Mouse (Mus musculus): ENCODE data around the gene Osbpl3. TPM values are rescaled to one million over a fixed set of nuclear protein-coding genes. Genes with fewer than 3 reads are reported as not detected.
A peak's percentile ranks its signal among the peaks of the same experiment; 100 is the strongest.

The Osbpl3 gene
- total and polyA plus RNA-seq, 3 experiments, result 12.8 to 26.5 (median 25.4) TPM

DNA sequence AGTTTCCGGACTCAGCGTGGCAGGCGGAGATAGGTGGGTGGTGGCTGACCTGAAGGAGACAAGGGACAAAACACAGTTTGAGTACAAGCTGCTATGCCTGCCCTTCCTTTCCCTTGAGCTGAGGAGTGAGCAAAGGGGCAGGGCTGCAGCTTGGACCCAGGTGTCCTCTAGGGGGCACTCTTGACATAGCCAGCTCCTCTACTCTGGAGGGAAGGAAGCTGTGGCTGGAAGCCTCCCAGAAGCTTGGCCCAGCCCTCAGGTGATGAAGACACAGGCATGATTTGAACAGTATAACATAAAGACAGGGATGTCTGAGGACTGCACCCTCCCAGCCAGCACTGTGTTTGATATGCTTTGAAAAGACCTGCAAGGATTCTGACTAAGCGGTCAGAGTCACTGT is 143.4 kb downstream of the Osbpl3 start:
- peak; percentile 80; the same call in 1 of the 2 replicates for TF ChIP-seq EP300 (IDR thresholded peaks at IDR 0.05; ENCODE audit: insufficient read depth, low read depth, low read length)
- no peak; the same call in 1 of the 2 replicates for TF ChIP-seq CTCF (IDR thresholded peaks at IDR 0.05)
- no peak overlapping the region for H3K9ac ChIP-seq (ENCODE audit: low read depth, low read length)
- H3K4me1 ChIP-seq (ENCODE audit: control insufficient read depth, insufficient read depth, low read length), result peaks cover 2% of the 10 kb centered on the region; the same call in 1 of the 2 replicates
- no peaks in the 10 kb centered on the region for H3K36me3 ChIP-seq (ENCODE audit: control insufficient read depth, insufficient read depth, low read length)
- H3K79me2 ChIP-seq (replicated peaks; ENCODE audit: control insufficient read depth, insufficient read depth, low read length), result no peaks in the 10 kb centered on the region
- 44% methylated on average over 4 of the region's 4 CpGs for WGBS
- H3K27ac ChIP-seq, result no peak overlapping the region
- intact Hi-C loops (cut with DNase I), result loop anchor here (1.0 to 5.0 kb wide), 4 partner anchors 45 to 224 kb away; partner anchors contain the start of gene Osbpl3
- DNase-seq, result peak; percentile 71 to 79
- H3K4me3 ChIP-seq, result no peak overlapping the region
- H3K27me3 ChIP-seq (ENCODE audit: control insufficient read depth, insufficient read depth, low read length), result no peaks in the 10 kb centered on the region

DNA sequence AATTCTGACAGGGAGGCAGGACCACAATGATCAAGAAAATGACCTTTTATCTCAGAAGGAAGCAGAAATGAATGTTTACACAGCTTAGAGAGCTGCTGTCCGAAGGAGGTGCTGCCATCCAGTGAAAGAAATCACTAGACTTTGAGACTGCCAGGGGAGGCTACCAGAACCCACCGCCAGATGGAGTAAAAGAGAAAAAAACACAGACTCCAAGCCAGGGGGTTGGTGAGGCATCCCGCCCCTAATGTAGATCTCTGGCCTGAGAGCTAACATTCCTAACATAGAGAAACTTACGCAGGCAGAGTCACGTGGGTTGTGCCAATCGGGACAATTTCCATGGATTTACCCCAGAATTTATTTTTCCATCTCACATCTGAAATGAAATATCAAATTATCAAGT is 147.0 kb downstream of the Osbpl3 start:
- no peak for DNase-seq
- Histone ChIP-seq H3K9ac (ENCODE audit: low read depth, low read length) (no peak overlapping the region), H3K79me2 (replicated peaks; ENCODE audit: control insufficient read depth, insufficient read depth, low read length) (no peaks in the 10 kb centered on the region), H3K4me3 (no peak overlapping the region), H3K36me3 (ENCODE audit: control insufficient read depth, insufficient read depth, low read length) (no peaks in the 10 kb centered on the region), H3K27ac (no peak overlapping the region), H3K27me3 (ENCODE audit: control insufficient read depth, insufficient read depth, low read length) (no peaks in the 10 kb centered on the region), H3K4me1 (ENCODE audit: control insufficient read depth, insufficient read depth, low read length) (no peaks in the 10 kb centered on the region)
- no peak for TF ChIP-seq EP300 (IDR thresholded peaks at IDR 0.05; ENCODE audit: insufficient read depth, low read depth, low read length)
- peak; percentile 58 for TF ChIP-seq CTCF (IDR thresholded peaks at IDR 0.05)
- WGBS, result 43% methylated on average over 6 of the region's 6 CpGs
- intact Hi-C loops (cut with DNase I), result no loop called here

DNA sequence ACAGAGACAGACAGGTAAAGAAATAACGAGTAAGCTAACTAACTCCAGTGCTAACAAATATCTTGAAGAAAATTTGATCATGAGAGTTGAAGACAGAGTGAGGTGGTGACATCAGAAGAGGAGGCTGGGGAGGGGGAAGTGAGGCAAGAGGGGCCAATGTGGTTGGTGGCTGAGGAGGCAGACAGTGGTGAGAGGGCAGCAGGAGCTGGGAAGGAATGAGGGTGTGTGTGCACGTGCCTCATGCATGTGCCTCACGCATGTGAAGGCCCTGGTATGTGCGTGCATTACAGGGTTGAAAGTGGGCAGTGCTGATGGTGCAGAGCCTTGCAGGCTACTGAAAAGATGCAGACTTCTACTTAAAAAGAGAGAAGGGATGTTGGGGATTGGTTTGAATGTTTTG is 149.4 kb downstream of the Osbpl3 start:
- no peak overlapping the region for H3K27ac ChIP-seq
- DNase-seq, result no peak
- TF ChIP-seq POLR2A (IDR thresholded peaks at IDR 0.05; ENCODE audit: insufficient read depth, low read depth, low read length) (no peak), CTCF (IDR thresholded peaks at IDR 0.05) (no peak), EP300 (IDR thresholded peaks at IDR 0.05; ENCODE audit: insufficient read depth, low read depth, low read length) (no peak)
- no peaks in the 10 kb centered on the region for H3K4me1 ChIP-seq (ENCODE audit: control insufficient read depth, insufficient read depth, low read length)
- no peaks in the 10 kb centered on the region for H3K27me3 ChIP-seq (ENCODE audit: control insufficient read depth, insufficient read depth, low read length)
- no peak overlapping the region for H3K4me3 ChIP-seq
- no peaks in the 10 kb centered on the region for H3K36me3 ChIP-seq (ENCODE audit: control insufficient read depth, insufficient read depth, low read length)
- no peak overlapping the region for H3K9ac ChIP-seq (ENCODE audit: low read depth, low read length)
- intact Hi-C loops (cut with DNase I), result no loop called here
- H3K79me2 ChIP-seq (replicated peaks; ENCODE audit: control insufficient read depth, insufficient read depth, low read length), result no peaks in the 10 kb centered on the region
- WGBS, result 75% methylated on average over 4 of the region's 4 CpGs

DNA sequence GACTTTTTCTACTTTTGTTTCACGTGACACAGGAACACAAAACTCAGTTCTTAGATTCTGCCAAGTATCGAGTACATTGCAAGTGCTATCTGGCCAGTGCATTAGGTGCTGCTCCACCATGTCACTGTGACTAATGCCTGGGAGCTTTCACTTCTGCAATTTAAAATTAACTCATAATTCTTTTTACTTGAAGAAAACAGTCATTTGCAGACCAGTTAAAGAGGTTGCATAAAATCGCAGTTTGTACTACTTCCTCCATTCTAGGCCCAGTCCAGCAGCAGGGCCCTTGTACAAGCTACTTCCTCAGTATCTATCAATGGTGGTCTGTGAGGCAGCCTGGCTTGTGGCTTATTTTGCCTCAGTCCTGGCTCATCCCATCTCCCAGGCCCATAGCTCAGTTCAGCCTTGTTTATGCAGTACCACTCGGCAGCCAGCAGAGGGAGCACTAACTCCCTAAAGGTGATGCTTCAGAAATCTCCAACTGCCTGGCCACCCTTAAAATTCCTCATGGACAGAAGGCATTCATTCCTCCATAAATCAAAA is 151.0 kb downstream of the Osbpl3 start:
- Histone ChIP-seq H3K9ac (ENCODE audit: low read depth, low read length) (no peak overlapping the region), H3K4me3 (no peak overlapping the region), H3K36me3 (ENCODE audit: control insufficient read depth, insufficient read depth, low read length) (no peaks in the 10 kb centered on the region), H3K79me2 (replicated peaks; ENCODE audit: control insufficient read depth, insufficient read depth, low read length) (no peaks in the 10 kb centered on the region), H3K27ac (no peak overlapping the region), H3K4me1 (ENCODE audit: control insufficient read depth, insufficient read depth, low read length) (no peaks in the 10 kb centered on the region), H3K27me3 (ENCODE audit: control insufficient read depth, insufficient read depth, low read length) (no peaks in the 10 kb centered on the region)
- WGBS, result 65% methylated on average over 4 of the region's 4 CpGs
- no peak for TF ChIP-seq POLR2A (IDR thresholded peaks at IDR 0.05; ENCODE audit: insufficient read depth, low read depth, low read length)
- TF ChIP-seq CTCF (IDR thresholded peaks at IDR 0.05), result peak; percentile 93
- 0 out of 2 replicates have a peak, but pooled peaks have one; percentile 40 for TF ChIP-seq EP300 (IDR thresholded peaks at IDR 0.05; ENCODE audit: insufficient read depth, low read depth, low read length)
- peak; percentile 74 to 82 for DNase-seq
- intact Hi-C loops (cut with DNase I), result loop anchor here (1.0 kb wide), 1 partner anchor 231 kb away; no protein-coding TSS in a partner anchor

DNA sequence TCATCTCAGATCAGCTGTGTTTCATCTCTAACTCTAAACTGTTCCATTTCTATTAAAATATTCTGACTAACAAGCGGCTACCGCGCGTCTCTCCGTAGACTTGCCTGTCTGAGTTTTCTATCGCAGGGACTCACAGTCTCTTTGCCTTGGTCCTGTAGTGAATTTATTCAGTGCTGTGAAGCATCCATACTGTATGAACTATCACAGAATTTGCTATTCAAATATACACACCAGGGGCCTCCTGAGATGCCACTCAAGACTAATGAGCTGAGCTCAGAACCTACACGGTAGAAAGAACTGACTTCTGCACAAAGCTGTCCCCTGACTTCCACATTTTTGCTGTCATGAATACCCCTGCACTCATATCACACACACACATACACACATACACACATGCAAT is 154.9 kb downstream of the Osbpl3 start:
- 94% methylated on average over 7 of the region's 7 CpGs for WGBS

DNA sequence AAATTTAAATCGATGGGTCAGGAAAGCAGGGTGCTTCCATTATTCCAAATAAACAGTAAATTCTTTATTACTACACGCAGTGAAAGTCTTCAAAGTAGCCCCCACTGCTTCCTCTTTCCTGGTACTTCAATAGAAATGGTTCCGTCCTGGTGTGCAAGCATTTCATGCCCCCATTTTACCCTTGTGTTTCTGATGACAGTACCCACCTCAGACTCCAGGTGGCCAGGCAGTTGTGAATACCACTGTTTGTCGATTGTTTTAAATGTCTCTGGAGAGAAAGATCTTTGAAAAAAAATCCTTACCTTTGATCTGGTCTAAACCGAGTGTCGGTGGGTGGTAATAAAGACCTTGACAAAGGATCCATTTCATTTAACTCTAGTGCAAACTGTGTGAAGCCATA is 155.4 kb downstream of the Osbpl3 start:
- WGBS, result 82% methylated on average over 6 of the region's 6 CpGs
- no peak overlapping the region for H3K27ac ChIP-seq

More for the DNA sequence above, 154.9 kb downstream of the Osbpl3 start:
- no peak for DNase-seq
- Histone ChIP-seq H3K79me2 (replicated peaks; ENCODE audit: control insufficient read depth, insufficient read depth, low read length) (no peaks in the 10 kb centered on the region), H3K9ac (ENCODE audit: low read depth, low read length) (no peak overlapping the region), H3K27ac (no peak overlapping the region), H3K27me3 (ENCODE audit: control insufficient read depth, insufficient read depth, low read length) (no peaks in the 10 kb centered on the region), H3K4me1 (ENCODE audit: control insufficient read depth, insufficient read depth, low read length) (no peaks in the 10 kb centered on the region), H3K36me3 (ENCODE audit: control insufficient read depth, insufficient read depth, low read length) (no peaks in the 10 kb centered on the region), H3K4me3 (no peak overlapping the region)
- intact Hi-C loops (cut with DNase I), result no loop called here
- no peak for TF ChIP-seq POLR2A (IDR thresholded peaks at IDR 0.05; ENCODE audit: insufficient read depth, low read depth, low read length)
- no peak for TF ChIP-seq EP300 (IDR thresholded peaks at IDR 0.05; ENCODE audit: insufficient read depth, low read depth, low read length)
- no peak for TF ChIP-seq CTCF (IDR thresholded peaks at IDR 0.05)

More for the DNA sequence above, 155.4 kb downstream of the Osbpl3 start:
- Histone ChIP-seq H3K4me1 (ENCODE audit: control insufficient read depth, insufficient read depth, low read length) (no peaks in the 10 kb centered on the region), H3K4me3 (no peak overlapping the region), H3K27me3 (ENCODE audit: control insufficient read depth, insufficient read depth, low read length) (no peaks in the 10 kb centered on the region), H3K36me3 (ENCODE audit: control insufficient read depth, insufficient read depth, low read length) (no peaks in the 10 kb centered on the region), H3K79me2 (replicated peaks; ENCODE audit: control insufficient read depth, insufficient read depth, low read length) (no peaks in the 10 kb centered on the region), H3K9ac (ENCODE audit: low read depth, low read length) (no peak overlapping the region)
- intact Hi-C loops (cut with DNase I), result no loop called here
- DNase-seq, result no peak
- TF ChIP-seq EP300 (IDR thresholded peaks at IDR 0.05; ENCODE audit: insufficient read depth, low read depth, low read length), result no peak
- TF ChIP-seq CTCF (IDR thresholded peaks at IDR 0.05), result no peak
- TF ChIP-seq POLR2A (IDR thresholded peaks at IDR 0.05; ENCODE audit: insufficient read depth, low read depth, low read length), result no peak
